Mouse (Mus musculus): ENCODE data around the gene Tspyl2. TPM values are rescaled to one million over a fixed set of nuclear protein-coding genes. Genes with fewer than 3 reads are reported as not detected.

Tspyl2 gene
- 11.7 and 12.6 TPM in 2 replicates for polyA plus RNA-seq (2012; rRNA removed)

GRCm38 (mm10) chrX:152342358-152342901 lies at the start of gene Tspyl2:
Gene Tspyl2, minus strand, starts transcription at chrX:152342425.

GRCm38 (mm10) chrX:152368397-152369273 lies 26.4 kb upstream of the Tspyl2 start, which contains the start of gene Gpr173:
Gene Gpr173, minus strand, starts transcription at chrX:152368704.

DNA sequence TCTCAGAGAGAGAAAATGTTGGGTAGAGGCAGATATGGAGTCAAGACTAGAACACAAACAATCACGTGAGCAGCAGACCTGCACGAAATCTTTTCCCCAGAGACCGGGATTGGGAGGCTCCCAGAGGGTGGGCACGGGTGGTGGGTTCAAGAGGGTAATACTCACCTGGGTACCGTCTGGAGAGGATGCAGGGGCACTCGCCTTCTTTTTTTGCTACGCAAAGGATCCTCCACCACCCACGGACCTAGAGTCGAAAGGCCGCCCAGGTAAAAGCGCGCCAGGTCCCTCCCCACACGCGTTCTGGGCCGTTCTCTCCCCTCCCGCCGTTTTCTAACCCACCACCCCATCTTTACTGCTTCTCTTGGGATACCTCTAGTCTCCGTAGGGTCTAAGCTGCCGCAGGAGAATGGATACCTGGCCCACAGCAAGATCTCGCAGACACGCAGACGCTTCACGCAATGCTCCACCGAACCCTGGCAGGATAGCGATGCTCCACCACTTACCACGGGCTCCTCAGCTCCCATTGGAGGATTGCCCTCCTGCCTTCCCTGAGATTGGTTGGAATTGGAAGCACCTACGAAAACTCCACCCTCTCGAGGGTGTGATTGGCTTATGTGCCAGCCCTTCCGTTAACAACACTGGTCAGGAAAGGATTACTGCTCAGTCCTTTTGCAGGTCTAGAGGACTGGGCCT lies 15.1 kb downstream of the Tspyl2 start, which contains the start of gene Kantr:
Gene Kantr, minus strand, starts transcription at position 500 of the 693 bp plus-strand sequence.

Other genes starting within 250 kb of the Tspyl2 start
- gene Iqsec2, start 198.2 kb downstream of the Tspyl2 start, polyA plus RNA-seq (2012; rRNA removed) = 0.95 and 1.4 TPM in 2 replicates
- 19.0 and 20.9 TPM in 2 replicates for gene Kdm5c, start 109.4 kb downstream of the Tspyl2 start, polyA plus RNA-seq (2012; rRNA removed)
- 2.3 and 2.5 TPM in 2 replicates for gene Kantr, start 14.9 kb downstream of the Tspyl2 start, polyA plus RNA-seq (2012; rRNA removed)
- gene Gpr173, start 26.3 kb upstream of the Tspyl2 start, polyA plus RNA-seq (2012; rRNA removed) = 0.22 and 0.29 TPM in 2 replicates
- not detected in 2 replicates for gene Cldn34a, start 220.9 kb upstream of the Tspyl2 start, polyA plus RNA-seq (2012; rRNA removed)